Mouse (Mus musculus) thymus, postnatal 0 days (tissue): ENCODE data around the gene Cct8l1. TPM values are rescaled to one million over a fixed set of nuclear protein-coding genes. Genes with fewer than 3 reads are reported as not detected.

Experiments
- DNase-seq: peaks from one replicate; pipeline ENCODE4 v3.0.0-alpha.2; 2015; ENCODE audit warnings: low spot score
- polyA plus RNA-seq: library from polyadenylated mRNA; unstranded; fragments of >200 nt; fragmentation: Nextera tagmentation; extraction: Ambion mirVana; gene quantifications from 2 replicates; pipeline ENCODE4 v1.2.1, GENCODE M21; 2015

Cct8l1 gene
- polyA plus RNA-seq: 0.10 and 0.22 TPM in 2 replicates

GRCm38 (mm10) chr5:25515767-25516166 is at the start of gene Cct8l1:
Cct8l1 (plus strand) TSS chr5:25516067.
- DNase-seq: no peak

DNA sequence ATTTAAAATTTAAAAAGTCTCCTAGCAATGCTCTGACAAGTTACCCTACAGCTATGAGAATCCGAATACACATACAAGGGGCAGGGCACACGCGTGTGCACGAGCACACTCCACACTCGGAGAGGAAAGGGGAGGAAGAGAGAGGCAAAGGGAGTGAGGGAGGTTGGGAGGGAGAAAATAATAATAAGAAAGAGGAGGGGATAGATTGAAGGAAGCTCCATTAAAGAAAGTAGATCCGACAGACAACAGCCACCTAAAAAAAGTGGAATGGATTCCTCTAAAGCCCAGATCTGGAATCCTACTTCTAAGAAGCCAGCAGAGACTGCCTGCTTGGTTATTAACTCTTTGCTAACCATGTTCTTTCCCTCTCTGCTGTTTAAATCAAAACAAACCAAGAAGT is 43.8 kb upstream of the Cct8l1 start:
- no peak for DNase-seq

- DNase-seq: no peak
Measured at GRCm38 (mm10) chr5:25475789-25476188, 40.1 kb upstream of the Cct8l1 start.

GRCm38 (mm10) chr5:25478863-25479262 is 37.0 kb upstream of the Cct8l1 start:
- no peak for DNase-seq

DNA sequence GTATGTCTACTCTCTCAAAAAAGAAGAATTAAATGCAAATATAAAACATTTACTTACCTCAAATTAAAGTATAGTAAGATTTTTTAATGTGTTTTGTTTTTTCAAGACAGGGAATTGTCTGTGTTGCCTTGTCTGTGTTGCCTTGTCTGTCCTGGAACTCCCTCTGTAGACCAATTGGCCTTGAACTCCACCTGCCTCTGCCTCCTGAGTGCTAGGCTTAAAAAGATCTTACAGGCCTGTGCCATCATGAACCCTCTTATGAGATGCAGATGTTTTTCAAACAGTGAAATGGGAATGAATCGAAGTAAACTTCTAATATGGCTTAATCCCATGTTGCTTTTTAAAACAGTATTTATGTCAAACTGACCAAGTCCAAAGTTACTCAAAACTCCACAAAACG is 19.2 kb upstream of the Cct8l1 start:
- peak; percentile 15 for DNase-seq

DNA sequence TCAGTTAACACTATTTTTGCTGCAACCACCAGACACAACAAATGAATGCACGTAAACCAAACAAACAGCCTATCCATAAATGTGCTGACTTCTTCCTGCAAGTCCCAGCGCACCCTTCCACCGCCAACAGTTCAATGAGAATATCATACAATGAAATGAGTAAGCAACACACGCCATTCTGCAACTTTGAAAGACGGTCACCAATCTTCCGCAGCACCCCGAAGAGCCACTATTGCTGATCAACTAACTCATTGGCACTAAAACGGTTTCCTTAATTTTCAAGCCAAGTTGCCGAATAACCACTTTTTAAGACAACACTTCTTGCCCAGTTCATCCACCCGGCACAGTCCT is 18.5 kb upstream of the Cct8l1 start:
- DNase-seq: no peak

GRCm38 (mm10) chr5:25497720-25498345 is 18.0 kb upstream of the Cct8l1 start:
- peak; percentile 41 for DNase-seq

DNA sequence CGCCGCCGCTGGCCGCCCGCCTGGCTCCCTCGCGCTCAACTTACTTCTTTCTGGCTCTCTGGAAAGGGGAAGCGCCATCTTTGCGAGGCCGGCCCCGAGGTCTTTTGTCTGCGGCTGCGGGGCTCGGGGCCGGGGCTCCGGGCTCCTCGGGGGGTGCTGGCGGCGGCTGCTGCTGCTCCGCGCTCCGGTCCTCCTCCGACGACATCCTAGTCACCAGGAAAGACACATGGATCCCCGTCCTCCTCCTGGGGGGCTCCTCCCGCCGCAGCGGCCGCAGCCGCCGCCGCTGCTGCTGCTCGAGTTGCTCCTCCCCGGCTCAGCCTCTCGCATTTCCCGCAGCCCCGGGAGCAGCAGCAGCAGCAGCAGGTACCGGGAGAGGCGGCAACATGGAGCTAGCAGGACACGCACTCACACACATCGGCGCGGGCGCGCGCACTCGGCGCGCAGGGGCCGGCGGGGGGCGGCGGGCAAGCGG is 17.5 kb upstream of the Cct8l1 start, which contains the start of gene Kmt2c:
Gene Kmt2c, minus strand, starts transcription at position 438 of the 475 bp plus-strand sequence.
- DNase-seq: peak; percentile 74

- peak; percentile 85 for DNase-seq
Measured at GRCm38 (mm10) chr5:25498821-25499422, 16.9 kb upstream of the Cct8l1 start.

DNA sequence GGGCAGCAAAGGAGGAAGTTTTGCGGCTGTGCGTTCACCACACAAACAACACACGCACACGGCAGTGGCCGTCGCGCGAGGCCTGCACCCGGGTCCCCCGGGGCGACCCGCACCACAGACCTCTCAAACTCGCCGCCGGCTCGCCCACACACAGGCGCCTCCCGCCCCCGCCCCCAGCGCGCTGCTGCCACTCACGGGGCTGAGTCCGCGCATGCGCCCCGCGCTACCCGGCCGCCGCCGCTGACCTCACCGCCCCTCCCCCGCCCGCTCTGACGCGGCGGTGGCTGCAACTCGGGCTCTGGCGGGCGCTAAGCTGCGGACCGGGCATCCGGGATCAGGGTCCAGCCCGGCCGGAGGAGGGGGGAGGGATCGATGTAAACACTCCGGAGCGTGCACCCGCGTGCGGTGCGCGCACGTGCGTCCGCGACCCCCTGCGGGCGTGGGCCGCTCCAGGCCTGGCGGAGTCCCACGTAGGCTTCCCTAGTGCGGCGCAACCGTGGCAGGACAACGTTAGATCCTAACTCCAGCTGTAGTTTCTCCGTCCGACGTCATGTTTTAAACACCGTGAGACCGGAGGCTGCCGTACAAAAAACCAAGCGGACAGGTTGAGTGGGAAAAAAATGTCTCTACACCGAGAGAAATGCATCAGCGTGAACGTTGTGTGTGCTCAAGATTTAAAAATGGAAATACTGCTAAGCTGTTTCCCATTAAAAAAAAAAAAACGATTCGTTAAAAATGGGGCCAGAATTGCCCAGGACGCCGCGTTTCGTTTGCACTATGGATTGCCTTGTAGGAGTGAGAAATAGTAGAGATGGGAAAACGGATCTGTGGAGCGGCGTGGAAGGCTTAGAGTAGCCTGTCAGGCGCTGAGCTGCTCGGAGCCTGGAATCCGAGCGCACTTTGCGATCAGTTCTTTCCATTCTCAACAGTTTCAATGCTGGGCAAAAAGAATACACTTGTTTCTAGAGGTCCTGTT is 16.2 kb upstream of the Cct8l1 start:
- peak; percentile 95 for DNase-seq

GRCm38 (mm10) chr5:25500686-25501085 is 15.2 kb upstream of the Cct8l1 start:
- DNase-seq: no peak

- no peak for DNase-seq
Measured at GRCm38 (mm10) chr5:25506041-25506440, 9.8 kb upstream of the Cct8l1 start.

GRCm38 (mm10) chr5:25516301-25516895 is 531 bp downstream of the Cct8l1 start:
- DNase-seq: no peak

GRCm38 (mm10) chr5:25517550-25517949 is 1.7 kb downstream of the Cct8l1 start:
- DNase-seq: no peak

DNA sequence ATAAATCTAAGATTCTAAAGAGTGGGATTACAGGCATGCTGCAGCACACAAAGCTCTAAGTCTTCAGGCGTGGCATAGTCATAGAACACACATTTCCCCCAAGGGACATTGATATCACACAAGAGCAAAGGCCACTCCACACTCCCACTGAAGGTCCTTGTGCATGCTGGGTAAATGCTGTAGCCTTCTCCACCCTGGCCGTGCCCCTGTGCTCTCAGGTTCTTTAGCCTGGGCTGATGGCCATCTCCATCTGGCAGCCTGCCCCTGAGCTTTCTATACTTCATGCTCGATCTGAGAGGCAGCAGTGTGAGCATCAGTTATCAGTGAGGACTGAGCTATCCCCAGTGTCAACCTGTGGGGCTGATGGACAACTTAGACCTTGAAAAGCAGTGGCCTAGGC is 4.0 kb downstream of the Cct8l1 start:
- DNase-seq: no peak

DNA sequence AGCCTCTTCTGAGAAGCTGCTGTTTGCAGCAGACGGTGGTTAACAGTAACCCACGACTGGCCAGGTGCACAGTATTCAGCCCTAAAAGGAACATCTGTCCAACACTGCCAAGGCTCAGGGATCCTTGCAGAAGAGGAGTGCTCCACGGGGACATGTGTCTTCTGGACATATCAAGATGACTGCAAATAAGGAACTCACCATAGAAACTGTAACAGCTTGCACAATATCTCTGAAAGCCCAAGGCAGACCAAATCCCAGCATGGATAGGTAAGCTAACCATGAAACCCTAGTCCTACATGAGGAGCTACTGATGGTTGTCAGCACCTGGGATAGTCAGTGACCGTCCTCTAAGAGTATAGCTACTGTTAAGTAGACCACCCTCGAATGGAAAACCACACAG is 5.6 kb downstream of the Cct8l1 start:
- DNase-seq: no peak

DNA sequence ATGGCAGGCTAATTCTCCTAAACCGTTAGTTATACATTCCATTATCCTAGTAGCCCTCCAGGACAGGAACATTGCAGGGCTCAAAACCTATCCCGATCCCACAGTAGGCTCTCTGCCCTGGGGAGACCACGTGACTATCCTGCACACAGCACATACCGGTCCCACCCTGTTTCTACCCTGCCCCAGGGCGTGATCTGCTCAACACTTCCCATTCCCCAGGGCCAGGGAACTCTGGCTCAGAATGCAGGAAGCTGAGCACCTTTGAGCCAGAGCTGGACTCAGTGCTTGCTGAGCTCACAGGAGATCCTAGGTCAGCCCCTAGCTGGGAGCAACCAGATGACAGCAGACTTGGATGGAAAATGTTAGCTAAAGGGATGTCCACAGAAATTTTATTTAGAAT is 10.2 kb downstream of the Cct8l1 start:
- DNase-seq: no peak

GRCm38 (mm10) chr5:25526926-25527325 is 11.1 kb downstream of the Cct8l1 start:
- DNase-seq: peak; percentile 3

- DNase-seq: no peak
Measured at GRCm38 (mm10) chr5:25527971-25528370, 12.1 kb downstream of the Cct8l1 start.

DNA sequence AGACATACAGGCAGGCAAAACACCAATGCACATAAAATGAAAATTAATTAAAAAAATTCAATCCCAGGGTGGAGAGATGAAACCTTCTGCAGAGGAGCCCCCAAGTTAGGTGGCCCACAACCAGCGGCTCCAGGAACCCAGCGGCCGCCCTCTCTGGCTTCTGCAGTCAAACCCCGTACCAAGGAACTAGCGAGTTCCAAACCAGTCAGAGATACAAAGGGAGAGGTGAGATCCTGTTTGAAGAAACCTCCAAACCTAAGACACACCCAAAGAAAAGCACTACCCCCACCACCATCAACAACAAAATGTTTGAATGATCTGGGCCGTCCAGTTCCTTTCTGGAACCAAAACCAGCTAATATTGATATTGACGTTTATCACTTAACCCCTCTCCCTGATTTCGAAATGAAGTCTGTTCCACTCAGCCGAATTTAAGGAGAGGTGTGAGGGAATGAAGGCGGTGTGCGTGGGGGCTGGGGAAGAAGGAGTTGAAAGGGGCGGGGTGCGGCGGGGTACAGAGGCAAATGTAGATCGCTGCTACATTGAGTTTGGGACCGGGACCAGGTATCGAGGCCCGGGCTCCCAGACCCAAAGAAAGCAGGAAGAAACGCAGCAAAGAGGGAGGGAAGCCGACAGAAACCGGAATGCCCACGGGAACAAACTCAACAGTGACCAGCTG is 13.1 kb downstream of the Cct8l1 start:
- peak; percentile 34 for DNase-seq
